Mouse (Mus musculus) heart, embryonic 11.5 days (tissue): ENCODE data around the gene Nrl. TPM values are rescaled to one million over a fixed set of nuclear protein-coding genes. Genes with fewer than 3 reads are reported as not detected.

Source experiments
- ATAC-seq: fragments of 200-750 bp; cut with Nextera tagmentation; replicated peaks from 2 replicates; pipeline ENCODE4 v1.8.0; 2017; ENCODE audit warnings: moderate library complexity; ENCODE audit not compliant: insufficient number of reproducible peaks, low FRiP score, low TSS enrichment
- H3K27ac ChIP-seq: fragments of 300-500 bp; sonication (generic); 2 replicates; pipeline ENCODE4 v1.5.1; 2014; ENCODE audit warnings: mild to moderate bottlenecking, low read depth, low read length
- H3K27me3 ChIP-seq: fragments of 300-500 bp; sonication (generic); 2 replicates; pipeline ENCODE4 v1.6.1; 2014; ENCODE audit warnings: mild to moderate bottlenecking, low read length, mixed read lengths; ENCODE audit not compliant: control insufficient read depth, insufficient read depth
- H3K36me3 ChIP-seq: fragments of 300-500 bp; sonication (generic); 2 replicates; pipeline ENCODE4 v1.6.1; 2014; ENCODE audit warnings: mild to moderate bottlenecking, low read length, moderate library complexity, mixed read lengths; ENCODE audit not compliant: control insufficient read depth, insufficient read depth
- H3K4me1 ChIP-seq: fragments of 300-500 bp; sonication (generic); 2 replicates; pipeline ENCODE4 v1.6.1; 2014; ENCODE audit warnings: low read length; ENCODE audit not compliant: control insufficient read depth, insufficient read depth
- H3K4me2 ChIP-seq: fragments of 300-500 bp; sonication (generic); 2 replicates; pipeline ENCODE4 v1.6.1; 2014; ENCODE audit warnings: mild to moderate bottlenecking, moderate library complexity
- H3K4me3 ChIP-seq: fragments of 300-500 bp; sonication (generic); 2 replicates; pipeline ENCODE4 v1.5.1; 2014; ENCODE audit warnings: low read depth, low read length
- H3K9ac ChIP-seq: fragments of 300-500 bp; sonication (generic); 2 replicates; pipeline ENCODE4 v1.6.1; 2014; ENCODE audit warnings: mild to moderate bottlenecking, low read depth, low read length, moderate library complexity
- H3K9me3 ChIP-seq: fragments of 300-500 bp; sonication (generic); replicated peaks from 2 replicates; pipeline ENCODE4 v1.6.1; 2016; ENCODE audit warnings: low read length; ENCODE audit not compliant: control insufficient read depth
- WGBS: fragments of 180-500 bp; shearing (Covaris S2); extraction: QIAGEN DNeasy Blood & Tissue Kit; methylation state at CpG from one replicate; pipeline ENCODE4 v1.1.7; 2014; ENCODE audit not compliant: insufficient replicate concordance; 5-methylcytosine and 5-hydroxymethylcytosine counted together
- polyA plus RNA-seq: library from polyadenylated mRNA; unstranded; fragments of >200 nt; fragmentation: Nextera tagmentation; extraction: Ambion mirVana; gene quantifications from 2 replicates; pipeline ENCODE4 v1.2.1, GENCODE M21; 2014

The Nrl gene
- not detected in 2 replicates for polyA plus RNA-seq

DNA sequence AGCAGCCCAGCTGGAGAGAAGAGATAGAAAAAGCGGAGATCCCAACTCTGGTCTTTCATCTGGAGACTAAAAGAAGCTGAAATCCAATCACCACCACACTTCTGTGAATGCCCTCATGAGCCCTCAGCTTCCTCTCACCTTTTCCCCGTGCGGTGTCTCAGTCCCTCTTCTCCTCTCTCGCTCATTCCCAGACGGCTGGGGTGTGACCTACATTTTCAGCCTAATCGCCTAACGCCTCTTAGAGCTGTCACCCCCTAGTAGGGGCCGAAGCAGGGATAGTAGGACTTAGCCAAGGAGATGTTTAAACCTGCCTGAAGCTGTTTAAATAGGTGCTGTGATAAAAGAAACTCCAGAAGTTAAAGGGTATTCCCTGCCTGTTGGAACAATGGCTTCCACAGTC, at the start of gene Nrl:
Gene Nrl (minus strand): TSS at position 197 of the 400 bp plus-strand sequence.
- peaks cover 6% of the 10 kb centered on the region for H3K4me1 ChIP-seq
- no peaks in the 10 kb centered on the region for H3K9me3 ChIP-seq
- H3K27ac ChIP-seq: no peak within 1 kb of the TSS
- no peak within 1 kb of the TSS for H3K4me3 ChIP-seq
- no peaks in the 10 kb centered on the region for H3K36me3 ChIP-seq
- 6% methylated on average over 8 of the region's 8 CpGs for WGBS
- ATAC-seq: no peak
- H3K27me3 ChIP-seq: peaks cover 51% of the 10 kb centered on the region
- peak within 1 kb of the TSS; percentile 1; the same call in 1 of the 2 replicates for H3K4me2 ChIP-seq
- H3K9ac ChIP-seq: no peak within 1 kb of the TSS

DNA sequence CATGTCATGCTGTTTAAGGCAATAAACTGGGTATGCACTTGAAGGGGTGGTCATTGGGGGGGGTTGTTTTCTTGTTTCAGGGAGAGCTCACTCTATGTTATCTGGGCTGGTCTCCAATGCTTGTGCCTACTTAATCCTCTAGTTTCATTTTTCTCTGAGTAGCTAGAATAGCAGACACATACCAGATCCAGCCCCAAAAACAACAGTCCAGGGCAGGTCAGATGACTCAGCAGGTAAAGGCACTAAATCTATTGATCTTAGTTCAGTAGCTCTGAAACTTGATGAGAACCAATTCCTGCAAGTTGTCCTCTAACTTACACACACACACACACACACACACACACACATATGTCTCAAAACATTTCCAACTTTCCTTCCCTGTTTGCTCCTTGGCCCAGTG, 47.0 kb upstream of the Nrl start:
- ATAC-seq: no peak

DNA sequence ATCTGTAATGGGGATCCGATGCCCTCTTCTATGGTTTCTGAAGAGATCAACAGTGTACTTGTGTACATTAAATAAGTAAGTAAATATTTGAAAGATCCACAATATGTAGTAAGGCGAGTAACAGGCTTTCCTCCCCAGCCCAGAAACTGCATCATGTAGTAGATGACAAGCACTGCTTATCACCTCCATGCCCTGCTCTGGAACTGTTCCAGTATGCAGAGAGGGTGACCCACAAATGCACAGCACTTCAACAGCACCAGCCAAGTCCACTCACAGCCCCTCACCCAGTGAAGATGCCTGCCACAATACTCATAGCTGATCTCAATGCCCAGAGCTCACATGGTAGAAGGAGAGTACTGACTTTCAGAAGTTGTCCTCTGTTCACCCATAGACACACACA, 45.8 kb upstream of the Nrl start:
- Histone ChIP-seq H3K4me3 (no peak overlapping the region), H3K9ac (no peak overlapping the region), H3K27me3 (no peaks in the 10 kb centered on the region), H3K36me3 (peaks cover 25% of the 10 kb centered on the region), H3K27ac (no peak overlapping the region), H3K9me3 (no peaks in the 10 kb centered on the region), H3K4me2 (no peak overlapping the region), H3K4me1 (peaks cover 9% of the 10 kb centered on the region)
- 85% methylated on average over 2 of the region's 2 CpGs for WGBS
- no peak for ATAC-seq

More for the DNA sequence above, 47.0 kb upstream of the Nrl start:
- Histone ChIP-seq H3K4me3 (no peak overlapping the region), H3K9ac (no peak overlapping the region), H3K36me3 (peaks cover 16% of the 10 kb centered on the region), H3K27ac (no peak overlapping the region), H3K4me1 (peaks cover 18% of the 10 kb centered on the region), H3K9me3 (no peaks in the 10 kb centered on the region), H3K27me3 (no peaks in the 10 kb centered on the region), H3K4me2 (no peak overlapping the region)

DNA sequence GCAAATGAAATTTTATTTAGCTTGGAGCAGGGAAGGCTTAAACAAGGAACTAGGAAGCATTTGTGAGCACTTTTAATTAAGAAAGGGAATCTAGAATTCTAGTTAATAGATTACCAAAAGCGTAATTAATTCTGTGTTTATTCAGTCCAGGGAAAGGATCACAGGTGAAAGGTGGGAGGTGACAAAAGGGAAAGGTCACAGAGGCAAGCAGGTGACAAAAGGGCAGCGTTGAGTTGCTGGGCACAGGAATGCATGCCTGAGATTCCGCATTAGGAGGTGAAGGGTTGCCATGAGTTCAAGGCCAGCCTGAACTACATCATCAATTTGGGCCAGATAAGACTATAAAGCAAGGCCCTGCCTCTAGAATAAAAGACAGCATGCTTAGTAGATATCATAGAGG, 42.7 kb upstream of the Nrl start:
- H3K9ac ChIP-seq: no peak overlapping the region
- peaks cover 35% of the 10 kb centered on the region for H3K36me3 ChIP-seq

DNA sequence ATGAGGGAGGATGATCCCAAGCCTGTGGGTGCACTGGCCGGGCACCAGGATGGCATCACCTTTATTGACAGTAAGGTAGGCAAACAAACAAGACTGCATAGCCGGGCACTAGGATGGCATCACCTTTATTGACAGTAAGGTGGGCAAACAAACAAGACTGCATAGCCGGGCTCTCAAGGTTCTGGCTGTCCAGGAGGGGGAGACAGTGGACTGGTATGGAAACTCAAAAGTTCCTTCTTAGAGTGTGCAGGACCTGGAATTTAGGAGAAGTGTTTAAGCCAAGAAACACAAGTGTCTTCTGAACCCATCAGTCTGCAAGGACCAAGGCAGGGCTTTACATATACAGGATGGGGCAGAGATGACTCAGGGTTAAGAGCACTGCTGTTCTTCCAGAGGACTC, 41.0 kb upstream of the Nrl start:
- Histone ChIP-seq H3K27ac (no peak overlapping the region), H3K4me3 (no peak overlapping the region), H3K36me3 (peaks cover 35% of the 10 kb centered on the region), H3K27me3 (no peaks in the 10 kb centered on the region), H3K4me1 (peaks cover 15% of the 10 kb centered on the region), H3K9me3 (no peaks in the 10 kb centered on the region), H3K9ac (no peak overlapping the region), H3K4me2 (no peak overlapping the region)
- 78% methylated on average over 3 of the region's 3 CpGs for WGBS
- ATAC-seq: no peak

More for the DNA sequence above, 42.7 kb upstream of the Nrl start:
- Histone ChIP-seq H3K27ac (no peak overlapping the region), H3K4me1 (peaks cover 2% of the 10 kb centered on the region; the same call in 1 of the 2 replicates), H3K9me3 (no peaks in the 10 kb centered on the region), H3K4me2 (no peak overlapping the region), H3K27me3 (no peaks in the 10 kb centered on the region), H3K4me3 (no peak overlapping the region)
- WGBS: 81% methylated on average over 3 of the region's 3 CpGs
- no peak for ATAC-seq

DNA sequence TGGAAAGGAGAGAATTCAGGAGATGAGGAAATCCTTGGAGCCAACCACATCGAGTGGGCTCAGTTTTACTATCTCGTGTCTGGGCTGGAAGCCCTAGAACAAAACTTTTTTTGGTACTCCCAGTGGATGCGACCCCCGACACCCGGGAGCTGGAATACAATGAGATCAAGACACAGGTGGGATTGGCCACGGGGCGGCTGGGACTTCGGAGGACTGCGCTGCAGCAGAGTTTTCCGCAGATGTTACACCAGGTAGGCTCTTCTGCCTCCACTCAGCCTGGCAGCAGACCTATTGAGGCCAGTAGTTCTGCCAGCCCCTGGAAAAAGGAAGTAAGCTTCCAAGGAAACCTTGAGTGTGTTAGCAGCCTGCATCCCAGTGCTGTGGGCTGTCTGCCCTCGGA, 38.5 kb upstream of the Nrl start:
- Histone ChIP-seq H3K4me3 (no peak overlapping the region), H3K9ac (no peak overlapping the region), H3K9me3 (no peaks in the 10 kb centered on the region), H3K36me3 (peaks cover 26% of the 10 kb centered on the region), H3K4me2 (no peak overlapping the region), H3K27me3 (no peaks in the 10 kb centered on the region), H3K4me1 (peaks cover 13% of the 10 kb centered on the region), H3K27ac (no peak overlapping the region)
- no peak for ATAC-seq
- WGBS: 85% methylated on average over 11 of the region's 11 CpGs

DNA sequence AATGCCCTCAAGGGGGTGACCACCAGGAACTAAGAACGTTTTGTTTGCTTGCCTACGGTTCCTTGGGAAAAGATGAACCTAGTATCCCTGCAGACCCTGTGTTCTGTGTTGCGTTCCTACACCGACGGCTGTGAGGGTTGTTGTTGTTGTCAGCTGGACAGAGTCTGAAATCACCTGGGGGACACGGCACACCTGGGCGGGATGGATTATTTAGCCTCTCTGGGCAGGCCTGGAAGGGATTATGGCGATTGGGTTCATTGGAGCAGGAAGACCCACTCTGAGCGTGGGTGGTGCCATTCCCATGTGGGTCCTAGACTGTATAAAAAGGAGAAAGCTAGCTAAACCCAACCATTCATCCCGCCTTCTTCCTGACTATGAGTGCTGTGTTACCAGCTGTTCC, 37.1 kb upstream of the Nrl start:
- H3K4me2 ChIP-seq: peak overlapping the region; percentile 70; the same call in 1 of the 2 replicates
- no peak for ATAC-seq
- H3K27ac ChIP-seq: no peak overlapping the region
- no peaks in the 10 kb centered on the region for H3K9me3 ChIP-seq
- peaks cover 13% of the 10 kb centered on the region for H3K4me1 ChIP-seq
- peaks cover 20% of the 10 kb centered on the region for H3K36me3 ChIP-seq
- no peak overlapping the region for H3K9ac ChIP-seq
- H3K27me3 ChIP-seq: no peaks in the 10 kb centered on the region
- no peak overlapping the region for H3K4me3 ChIP-seq
- 83% methylated on average over 10 of the region's 10 CpGs for WGBS

DNA sequence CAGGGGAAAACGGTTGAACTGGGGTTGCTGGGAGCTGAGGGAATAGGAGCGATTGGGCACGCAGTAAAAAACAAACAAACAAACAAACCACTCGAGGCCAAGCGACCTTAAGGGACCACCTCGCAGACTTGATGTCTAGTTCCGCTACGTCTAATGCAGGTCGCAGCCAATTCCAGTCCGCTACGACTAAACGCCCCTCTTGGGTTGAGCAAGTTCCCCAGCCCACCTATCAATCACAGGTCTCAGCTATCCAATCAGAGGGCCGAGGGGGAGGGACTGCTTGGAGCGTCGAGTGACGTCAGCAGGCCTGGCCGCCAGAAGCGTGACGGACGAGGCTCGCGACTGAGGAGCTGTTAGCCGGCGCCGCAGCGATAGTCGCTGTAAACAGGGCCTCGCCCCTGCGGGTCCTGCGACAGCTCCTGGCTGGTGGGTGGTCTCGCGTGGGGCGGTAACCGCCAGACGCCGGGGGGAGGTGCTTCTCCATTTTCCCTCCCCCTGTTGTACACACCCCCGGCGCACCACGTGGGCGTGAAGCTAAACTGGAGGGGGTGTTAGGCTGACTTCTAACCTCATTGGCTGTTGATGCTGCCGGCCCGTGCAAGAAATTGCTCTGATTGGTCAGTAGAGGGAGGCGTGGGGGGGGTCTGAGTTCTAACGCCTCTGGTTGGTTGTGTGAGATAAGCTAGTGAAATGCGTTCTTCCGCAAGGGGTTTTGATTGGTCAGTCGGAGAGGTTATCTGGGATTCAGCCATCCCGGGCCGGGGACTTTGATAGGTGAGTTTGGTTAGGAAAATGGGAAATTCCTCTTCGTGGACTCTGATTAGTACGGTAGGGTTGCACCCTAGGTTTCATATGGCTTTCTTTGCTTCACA, 35.7 kb upstream of the Nrl start, which contains the start of gene A730061H03Rik:
Gene A730061H03Rik (minus strand): TSS at position 205 of the 872 bp plus-strand sequence.
- ATAC-seq: peak; percentile 93
- Histone ChIP-seq H3K27me3 (no peaks in the 10 kb centered on the region), H3K4me2 (peak within 1 kb of the TSS; percentile 70), H3K27ac (peak within 1 kb of the TSS; percentile 98), H3K4me1 (peaks cover 13% of the 10 kb centered on the region), H3K36me3 (peaks cover 9% of the 10 kb centered on the region), H3K9me3 (no peaks in the 10 kb centered on the region), H3K4me3 (peak within 1 kb of the TSS; percentile 65), H3K9ac (peak within 1 kb of the TSS; percentile 84)
- under 1% methylated on average over 51 of the region's 51 CpGs for WGBS
